Mouse (Mus musculus): ENCODE results near the gene Card6. TPM values are rescaled to one million over a fixed set of nuclear protein-coding genes. Genes with fewer than 3 reads are reported as not detected.

Card6 gene
- polyA plus RNA-seq, 1 experiment from 2014 or later = 1.3 TPM

DNA sequence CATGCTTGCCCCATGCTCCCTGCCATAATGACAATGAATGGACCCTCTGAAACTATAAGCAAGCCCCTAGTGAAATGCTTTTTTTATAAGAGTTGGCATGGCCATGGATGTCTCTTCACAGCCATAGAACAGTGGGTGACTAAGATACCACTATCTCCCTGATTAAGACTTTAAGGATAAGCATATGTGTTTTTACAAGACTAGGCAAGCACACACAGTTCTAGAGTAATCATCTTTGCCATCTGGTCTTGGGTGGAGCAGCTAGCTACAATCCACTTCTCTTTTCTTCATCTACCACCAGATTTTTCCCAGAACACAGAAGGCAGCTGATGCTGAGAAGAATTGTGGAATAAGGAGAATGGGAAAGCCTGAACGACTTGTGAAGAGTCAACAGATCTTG lies 27.1 kb downstream of the Card6 start:
- Histone ChIP-seq H3K36me3 (ENCODE audit: control insufficient read depth, insufficient read depth, low read length) (no peaks in the 10 kb centered on the region), H3K9ac (ENCODE audit: low read depth, low read length) (no peak overlapping the region), H3K9me3 (ENCODE audit: control insufficient read depth, low read length) (no peaks in the 10 kb centered on the region), H3K4me3 (ENCODE audit: low read depth, low read length) (no peak overlapping the region), H3K27ac (ENCODE audit: low read depth, low read length) (no peak overlapping the region), H3K27me3 (ENCODE audit: control insufficient read depth, insufficient read depth, low read length) (no peaks in the 10 kb centered on the region), H3K4me1 (replicated peaks; ENCODE audit: control insufficient read depth, insufficient read depth, low read length) (no peaks in the 10 kb centered on the region), H3K4me2 (replicated peaks; ENCODE audit: low read depth, low read length) (no peak overlapping the region)
- 81% methylated on average over 1 of the region's 1 CpGs for WGBS
- ATAC-seq (ENCODE audit: low FRiP score) (no peak), DNase-seq (ENCODE audit: low spot score) (no peak)

DNA sequence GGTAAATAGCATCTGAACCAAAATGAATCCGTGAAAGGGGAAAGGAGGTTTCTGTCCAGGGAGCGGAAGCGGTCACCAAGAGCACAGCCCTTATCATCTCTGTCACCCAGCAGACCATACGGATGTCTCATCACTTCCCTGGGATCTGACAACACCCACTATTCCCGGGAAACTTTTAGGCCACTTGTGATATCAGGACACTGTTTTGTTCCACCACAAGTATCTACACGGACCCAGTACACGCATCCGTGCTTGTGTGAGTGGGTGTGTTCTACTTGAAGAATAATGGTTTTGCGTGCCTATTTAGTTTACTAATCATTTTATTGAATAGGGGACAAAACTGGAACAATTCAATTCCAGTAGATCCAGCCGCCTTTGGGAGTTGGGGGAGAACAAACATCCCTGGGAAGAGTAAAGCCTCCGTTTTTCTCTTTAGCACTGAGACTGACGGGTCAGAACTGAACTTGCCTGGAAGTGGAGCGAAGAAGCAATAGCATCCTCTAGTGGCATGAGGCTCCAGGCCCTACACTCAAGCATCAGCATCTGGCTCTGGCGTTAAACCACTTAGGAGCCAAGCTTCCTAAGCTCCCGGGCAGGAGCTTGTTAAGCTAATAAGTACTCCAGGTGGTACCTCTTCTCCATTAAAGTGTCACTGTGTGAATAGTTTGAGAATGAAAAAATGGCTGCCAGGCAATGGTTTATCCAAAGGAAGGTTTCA lies 39.4 kb downstream of the Card6 start:
- H3K4me2 ChIP-seq (replicated peaks; ENCODE audit: low read depth, low read length) = no peak overlapping the region
- H3K4me3 ChIP-seq (ENCODE audit: low read depth, low read length) = no peak overlapping the region
- ATAC-seq (ENCODE audit: low FRiP score) (0 out of 2 replicates have a peak, but pooled peaks have one; percentile 14), DNase-seq (ENCODE audit: low spot score) (peak; percentile 30)
- H3K27me3 ChIP-seq (ENCODE audit: control insufficient read depth, insufficient read depth, low read length) = no peaks in the 10 kb centered on the region
- no peak overlapping the region for H3K9ac ChIP-seq (ENCODE audit: low read depth, low read length)
- H3K36me3 ChIP-seq (ENCODE audit: control insufficient read depth, insufficient read depth, low read length) = no peaks in the 10 kb centered on the region
- no peak overlapping the region for H3K27ac ChIP-seq (ENCODE audit: low read depth, low read length)
- no peaks in the 10 kb centered on the region for H3K4me1 ChIP-seq (replicated peaks; ENCODE audit: control insufficient read depth, insufficient read depth, low read length)
- WGBS = 62% methylated on average over 15 of the region's 15 CpGs
- no peaks in the 10 kb centered on the region for H3K9me3 ChIP-seq (ENCODE audit: control insufficient read depth, low read length)

DNA sequence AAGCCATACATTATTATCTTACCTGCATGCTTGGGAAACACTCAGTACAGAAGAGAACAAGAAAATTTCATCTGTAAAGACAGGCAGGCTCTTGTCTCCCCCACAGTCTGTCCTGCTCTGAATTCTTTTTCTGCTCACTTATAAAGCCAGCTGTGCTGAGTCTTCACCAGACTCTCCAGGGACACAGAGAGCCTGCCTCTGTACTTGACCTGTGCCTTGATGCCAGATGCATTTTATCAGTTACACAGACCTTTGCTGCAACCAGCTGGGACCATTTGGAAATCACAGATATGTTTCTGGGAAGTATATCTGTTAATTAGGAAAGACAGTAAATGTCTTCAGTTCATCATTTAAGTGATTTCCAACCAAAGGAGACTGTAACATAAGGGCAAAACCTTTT lies 44.7 kb downstream of the Card6 start, which contains the start of gene C7:
Gene C7 (minus strand): TSS at position 106 of the 400 bp plus-strand sequence.
- Histone ChIP-seq H3K9me3 (ENCODE audit: control insufficient read depth, low read length) (no peaks in the 10 kb centered on the region), H3K4me2 (replicated peaks; ENCODE audit: low read depth, low read length) (no peak within 1 kb of the TSS), H3K27ac (ENCODE audit: low read depth, low read length) (no peak within 1 kb of the TSS), H3K27me3 (ENCODE audit: control insufficient read depth, insufficient read depth, low read length) (no peaks in the 10 kb centered on the region), H3K4me3 (ENCODE audit: low read depth, low read length) (no peak within 1 kb of the TSS), H3K9ac (ENCODE audit: low read depth, low read length) (no peak within 1 kb of the TSS), H3K4me1 (replicated peaks; ENCODE audit: control insufficient read depth, insufficient read depth, low read length) (no peaks in the 10 kb centered on the region), H3K36me3 (ENCODE audit: control insufficient read depth, insufficient read depth, low read length) (no peaks in the 10 kb centered on the region)
- no peak for DNase-seq (ENCODE audit: low spot score)
- ATAC-seq (ENCODE audit: low FRiP score) = no peak

Other genes with a start within 250 kb of the Card6 start
- gene Mroh2b, start 209.8 kb downstream of the Card6 start, polyA plus RNA-seq (2014; fragmentation: Nextera tagmentation; extraction: Ambion mirVana) = not detected in 2 replicates
- not detected in 2 replicates for gene C7, start 44.8 kb downstream of the Card6 start, polyA plus RNA-seq (2014; fragmentation: Nextera tagmentation; extraction: Ambion mirVana)
- gene Rpl37, start 8.1 kb upstream of the Card6 start, polyA plus RNA-seq (2014; fragmentation: Nextera tagmentation; extraction: Ambion mirVana) = 482 and 496 TPM in 2 replicates
- 19.8 and 20.6 TPM in 2 replicates for gene Prkaa1, start 35.3 kb upstream of the Card6 start, polyA plus RNA-seq (2014; fragmentation: Nextera tagmentation; extraction: Ambion mirVana)
- gene Ttc33, start 77.0 kb upstream of the Card6 start, polyA plus RNA-seq (2014; fragmentation: Nextera tagmentation; extraction: Ambion mirVana) = 50.6 and 52.1 TPM in 2 replicates
- 0.97 and 1.0 TPM in 2 replicates for gene Ptger4, start 135.6 kb upstream of the Card6 start, polyA plus RNA-seq (2014; fragmentation: Nextera tagmentation; extraction: Ambion mirVana)

All from hindbrain, embryonic 11.5 days (tissue).